Mouse (Mus musculus): Measurements from ENCODE around the gene Btbd16. TPM values are rescaled to one million over a fixed set of nuclear protein-coding genes. Genes with fewer than 3 reads are reported as not detected.

Gene Btbd16
- polyA plus RNA-seq, 1 experiment from 2014 or later = not detected

GRCm38 (mm10) chr7:130743239-130744025, 30.4 kb upstream of the Btbd16 start:
- no peak overlapping the region for H3K9ac ChIP-seq (ENCODE audit: low read length)
- ATAC-seq (ENCODE audit: low FRiP score) (no peak), DNase-seq (ENCODE audit: low spot score, missing footprints) (no peak)
- 89% methylated on average over 9 of the region's 9 CpGs for WGBS
- peaks cover 22% of the 10 kb centered on the region; the same call in 1 of the 2 replicates for H3K36me3 ChIP-seq (ENCODE audit: control insufficient read depth, insufficient read depth, low read length)
- no peak overlapping the region for H3K4me2 ChIP-seq
- no peaks in the 10 kb centered on the region for H3K9me3 ChIP-seq (ENCODE audit: control insufficient read depth, low read length)
- no peak overlapping the region for H3K27ac ChIP-seq (ENCODE audit: low read depth, low read length)
- no peak overlapping the region for H3K4me3 ChIP-seq (ENCODE audit: low read depth, low read length)
- H3K27me3 ChIP-seq (ENCODE audit: control insufficient read depth, insufficient read depth, low read length) = no peaks in the 10 kb centered on the region
- H3K4me1 ChIP-seq (ENCODE audit: control insufficient read depth, insufficient read depth, low read length) = no peaks in the 10 kb centered on the region

- H3K36me3 ChIP-seq (ENCODE audit: control insufficient read depth, insufficient read depth, low read length) = peaks cover 12% of the 10 kb centered on the region
- no peak overlapping the region for H3K9ac ChIP-seq (ENCODE audit: low read length)
- no peak overlapping the region for H3K27ac ChIP-seq (ENCODE audit: low read depth, low read length)
- DNase-seq (ENCODE audit: low spot score, missing footprints) (no peak), ATAC-seq (ENCODE audit: low FRiP score) (no peak)
- H3K27me3 ChIP-seq (ENCODE audit: control insufficient read depth, insufficient read depth, low read length) = no peaks in the 10 kb centered on the region
- no peak overlapping the region for H3K4me3 ChIP-seq (ENCODE audit: low read depth, low read length)
- 92% methylated on average over 4 of the region's 4 CpGs for WGBS
- no peak overlapping the region for H3K4me2 ChIP-seq
- H3K4me1 ChIP-seq (ENCODE audit: control insufficient read depth, insufficient read depth, low read length) = peaks cover 12% of the 10 kb centered on the region; the same call in 1 of the 2 replicates
- H3K9me3 ChIP-seq (ENCODE audit: control insufficient read depth, low read length) = no peaks in the 10 kb centered on the region
These were observed 24.7 kb upstream of the Btbd16 start for GRCm38 (mm10) chr7:130749165-130749564.

GRCm38 (mm10) chr7:130750752-130751490, 22.9 kb upstream of the Btbd16 start:
- DNase-seq (ENCODE audit: low spot score, missing footprints) (peak; percentile 92), ATAC-seq (ENCODE audit: low FRiP score) (peak; percentile 86)
- no peaks in the 10 kb centered on the region for H3K27me3 ChIP-seq (ENCODE audit: control insufficient read depth, insufficient read depth, low read length)
- no peak overlapping the region for H3K4me2 ChIP-seq
- H3K36me3 ChIP-seq (ENCODE audit: control insufficient read depth, insufficient read depth, low read length) = peaks cover 9% of the 10 kb centered on the region
- peaks cover 12% of the 10 kb centered on the region; the same call in 1 of the 2 replicates for H3K4me1 ChIP-seq (ENCODE audit: control insufficient read depth, insufficient read depth, low read length)
- peak overlapping the region; percentile 21; the same call in 1 of the 2 replicates for H3K9ac ChIP-seq (ENCODE audit: low read length)
- H3K4me3 ChIP-seq (ENCODE audit: low read depth, low read length) = no peak overlapping the region
- H3K9me3 ChIP-seq (ENCODE audit: control insufficient read depth, low read length) = no peaks in the 10 kb centered on the region
- H3K27ac ChIP-seq (ENCODE audit: low read depth, low read length) = peak overlapping the region; percentile 52
- WGBS = 51% methylated on average over 17 of the region's 17 CpGs

- DNase-seq (ENCODE audit: low spot score, missing footprints) = no peak
- 49% methylated on average over 9 of the region's 9 CpGs for WGBS
- ATAC-seq (ENCODE audit: low FRiP score) = no peak
- H3K36me3 ChIP-seq (ENCODE audit: control insufficient read depth, insufficient read depth, low read length) = peaks cover 9% of the 10 kb centered on the region
- peaks cover 12% of the 10 kb centered on the region; the same call in 1 of the 2 replicates for H3K4me1 ChIP-seq (ENCODE audit: control insufficient read depth, insufficient read depth, low read length)
- no peak overlapping the region for H3K9ac ChIP-seq (ENCODE audit: low read length)
- no peaks in the 10 kb centered on the region for H3K27me3 ChIP-seq (ENCODE audit: control insufficient read depth, insufficient read depth, low read length)
- no peaks in the 10 kb centered on the region for H3K9me3 ChIP-seq (ENCODE audit: control insufficient read depth, low read length)
- no peak overlapping the region for H3K4me3 ChIP-seq (ENCODE audit: low read depth, low read length)
- no peak overlapping the region for H3K4me2 ChIP-seq
- H3K27ac ChIP-seq (ENCODE audit: low read depth, low read length) = no peak overlapping the region; the same call in 1 of the 2 replicates
These were observed 22.2 kb upstream of the Btbd16 start for GRCm38 (mm10) chr7:130751678-130752077.

DNA sequence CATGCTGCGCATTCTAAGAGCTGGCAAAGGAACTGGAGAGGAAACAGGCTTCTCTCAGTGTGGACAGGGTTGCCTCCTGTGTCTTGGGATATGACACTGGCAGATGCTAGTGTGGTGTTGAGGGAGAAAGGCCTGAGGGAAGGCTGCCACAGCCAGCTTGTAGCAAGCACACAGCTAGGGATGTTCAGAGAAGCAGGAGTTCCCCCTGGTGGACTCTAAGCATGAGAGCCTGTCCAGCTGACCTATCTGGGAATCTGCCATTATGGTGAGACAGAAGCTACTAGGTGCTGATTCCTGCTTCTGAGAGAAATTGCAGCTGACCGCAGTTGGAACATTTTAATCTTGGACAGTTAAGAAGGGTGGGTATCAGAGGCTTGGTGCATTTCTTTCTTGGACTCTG, 19.1 kb upstream of the Btbd16 start:
- no peak for ATAC-seq (ENCODE audit: low FRiP score)
- Histone ChIP-seq H3K9me3 (ENCODE audit: control insufficient read depth, low read length) (no peaks in the 10 kb centered on the region), H3K4me2 (no peak overlapping the region), H3K27me3 (ENCODE audit: control insufficient read depth, insufficient read depth, low read length) (no peaks in the 10 kb centered on the region), H3K4me1 (ENCODE audit: control insufficient read depth, insufficient read depth, low read length) (peaks cover 11% of the 10 kb centered on the region; the same call in 1 of the 2 replicates), H3K9ac (ENCODE audit: low read length) (no peak overlapping the region), H3K36me3 (ENCODE audit: control insufficient read depth, insufficient read depth, low read length) (peaks cover 9% of the 10 kb centered on the region), H3K27ac (ENCODE audit: low read depth, low read length) (no peak overlapping the region), H3K4me3 (ENCODE audit: low read depth, low read length) (no peak overlapping the region)
- 95% methylated on average over 2 of the region's 2 CpGs for WGBS
- DNase-seq (ENCODE audit: low spot score, missing footprints) = no peak

DNA sequence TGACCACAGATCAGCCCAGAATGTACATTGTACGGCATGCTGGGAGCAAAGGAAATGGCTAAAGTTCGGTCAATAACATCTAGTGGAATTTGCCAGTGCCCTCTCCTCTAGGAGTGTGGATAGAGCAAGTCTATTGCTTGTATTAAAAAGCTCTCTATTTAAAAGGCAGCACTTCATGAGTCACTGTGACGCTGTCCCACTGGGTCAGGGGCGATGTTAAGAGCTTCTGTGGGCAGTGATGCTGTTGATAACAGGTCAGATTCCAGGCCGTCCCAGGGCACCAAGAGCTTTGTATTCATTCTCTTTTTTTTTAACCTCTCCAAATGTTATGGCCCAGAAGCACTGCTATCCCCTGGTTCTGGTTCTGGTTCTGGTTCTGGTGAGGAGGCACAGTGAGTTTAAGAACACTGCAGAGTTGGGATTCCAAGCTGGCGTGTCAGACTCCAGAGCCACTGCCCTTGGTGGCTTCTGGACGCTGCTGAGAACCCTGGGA, 17.5 kb upstream of the Btbd16 start:
- no peak for DNase-seq (ENCODE audit: low spot score, missing footprints)
- Histone ChIP-seq H3K4me1 (ENCODE audit: control insufficient read depth, insufficient read depth, low read length) (no peaks in the 10 kb centered on the region; the same call in 1 of the 2 replicates), H3K36me3 (ENCODE audit: control insufficient read depth, insufficient read depth, low read length) (peaks cover 14% of the 10 kb centered on the region), H3K9ac (ENCODE audit: low read length) (no peak overlapping the region), H3K9me3 (ENCODE audit: control insufficient read depth, low read length) (no peaks in the 10 kb centered on the region), H3K27ac (ENCODE audit: low read depth, low read length) (no peak overlapping the region), H3K4me3 (ENCODE audit: low read depth, low read length) (no peak overlapping the region), H3K27me3 (ENCODE audit: control insufficient read depth, insufficient read depth, low read length) (no peaks in the 10 kb centered on the region), H3K4me2 (no peak overlapping the region)
- WGBS = 88% methylated on average over 7 of the region's 7 CpGs
- no peak for ATAC-seq (ENCODE audit: low FRiP score)

DNA sequence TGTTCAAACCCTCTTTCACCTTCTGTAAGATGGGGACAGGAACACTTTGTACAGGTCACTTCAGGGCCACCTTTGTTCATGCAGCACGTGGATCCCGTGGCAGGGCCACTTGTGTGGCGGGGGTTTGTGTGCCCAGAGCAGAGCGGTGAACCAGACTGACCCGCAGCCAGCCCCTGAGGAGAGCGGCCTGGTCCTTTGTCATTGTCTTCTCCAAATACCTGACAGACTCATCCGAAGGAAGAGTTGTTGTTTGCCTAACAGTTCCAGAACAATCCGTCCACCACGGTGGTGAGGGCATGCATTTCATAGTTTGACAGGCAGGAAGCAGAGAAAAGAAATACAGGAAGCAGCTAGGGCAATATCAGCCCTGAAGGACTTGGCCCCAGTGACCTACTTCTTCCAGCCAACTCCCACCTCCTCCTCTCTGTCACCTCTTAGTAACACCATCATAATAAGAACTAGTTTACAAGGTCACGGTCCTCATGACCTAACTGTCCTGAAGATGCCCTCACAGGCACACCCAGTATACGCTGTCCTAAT, 16.5 kb upstream of the Btbd16 start:
- Histone ChIP-seq H3K4me1 (ENCODE audit: control insufficient read depth, insufficient read depth, low read length) (peaks cover under 1% of the 10 kb centered on the region; the same call in 1 of the 2 replicates), H3K27me3 (ENCODE audit: control insufficient read depth, insufficient read depth, low read length) (no peaks in the 10 kb centered on the region), H3K9ac (ENCODE audit: low read length) (no peak overlapping the region), H3K4me2 (no peak overlapping the region), H3K36me3 (ENCODE audit: control insufficient read depth, insufficient read depth, low read length) (peaks cover 10% of the 10 kb centered on the region; the same call in 1 of the 2 replicates), H3K27ac (ENCODE audit: low read depth, low read length) (no peak overlapping the region), H3K9me3 (ENCODE audit: control insufficient read depth, low read length) (no peaks in the 10 kb centered on the region), H3K4me3 (ENCODE audit: low read depth, low read length) (no peak overlapping the region)
- 85% methylated on average over 11 of the region's 11 CpGs for WGBS
- ATAC-seq (ENCODE audit: low FRiP score) (no peak), DNase-seq (ENCODE audit: low spot score, missing footprints) (no peak)

- Histone ChIP-seq H3K27me3 (ENCODE audit: control insufficient read depth, insufficient read depth, low read length) (no peaks in the 10 kb centered on the region), H3K4me2 (no peak overlapping the region), H3K4me3 (ENCODE audit: low read depth, low read length) (no peak overlapping the region), H3K9ac (ENCODE audit: low read length) (no peak overlapping the region), H3K36me3 (ENCODE audit: control insufficient read depth, insufficient read depth, low read length) (peaks cover 11% of the 10 kb centered on the region), H3K4me1 (ENCODE audit: control insufficient read depth, insufficient read depth, low read length) (peaks cover 2% of the 10 kb centered on the region; the same call in 1 of the 2 replicates), H3K9me3 (ENCODE audit: control insufficient read depth, low read length) (no peaks in the 10 kb centered on the region), H3K27ac (ENCODE audit: low read depth, low read length) (no peak overlapping the region; the same call in 1 of the 2 replicates)
- peak; percentile 69 for ATAC-seq (ENCODE audit: low FRiP score)
- WGBS = 41% methylated on average over 17 of the region's 17 CpGs
- DNase-seq (ENCODE audit: low spot score, missing footprints) = peak; percentile 98
These were observed 11.6 kb upstream of the Btbd16 start for GRCm38 (mm10) chr7:130762071-130762897.
